Mouse (Mus musculus) testis, adult 2 months (tissue): ENCODE measurements around the gene Bcl2l10.

ENCODE experiments used
- CTCF ChIP-seq: fragments of 200-500 bp; IDR thresholded peaks from 2 replicates; pipeline ENCODE4 v1.5.1; 2012; ENCODE audit warnings: low read depth, mild to moderate bottlenecking, inconsistent platforms, low read length, moderate library complexity; ENCODE audit not compliant: control insufficient read depth, insufficient read depth, insufficient replicate concordance
- POLR2A ChIP-seq: fragments of 200-500 bp; IDR thresholded peaks from 2 replicates; pipeline ENCODE4 v1.6.1; 2012; ENCODE audit warnings: low read depth, mild to moderate bottlenecking, inconsistent platforms, low read length, moderate library complexity; ENCODE audit not compliant: control insufficient read depth

GRCm38 (mm10) chr9:75318196-75318595 lies 29.4 kb upstream of the Bcl2l10 start:
- TF ChIP-seq POLR2A (no peak), CTCF (no peak)
